Mouse (Mus musculus): ENCODE results near the gene Blcap. TPM values are rescaled to one million over a fixed set of nuclear protein-coding genes. Genes with fewer than 3 reads are reported as not detected.

Gene Blcap
- polyA plus RNA-seq, 1 experiment from 2014 or later = 36.5 TPM

- no peak overlapping the region for H3K27ac ChIP-seq (ENCODE audit: low read depth, low read length)
- H3K4me1 ChIP-seq (ENCODE audit: control insufficient read depth, insufficient read depth, low read length) = peaks cover 8% of the 10 kb centered on the region; the same call in 1 of the 2 replicates
- WGBS (ENCODE audit: insufficient replicate concordance) = 75% methylated on average over 24 of the region's 24 CpGs
- H3K27me3 ChIP-seq (ENCODE audit: control insufficient read depth, insufficient read depth, low read length) = no peaks in the 10 kb centered on the region
- H3K4me3 ChIP-seq (ENCODE audit: low read depth, low read length) = no peak overlapping the region
- H3K4me2 ChIP-seq = no peak overlapping the region
- no peaks in the 10 kb centered on the region for H3K36me3 ChIP-seq (ENCODE audit: control insufficient read depth, insufficient read depth, low read length)
- no peaks in the 10 kb centered on the region for H3K9me3 ChIP-seq (replicated peaks; ENCODE audit: control insufficient read depth, low read length)
- no peak overlapping the region for H3K9ac ChIP-seq (ENCODE audit: low read depth, low read length)
- no peak for ATAC-seq (replicated peaks; ENCODE audit: insufficient number of reproducible peaks, low FRiP score, low TSS enrichment)
These were observed 30.8 kb downstream of the Blcap start for GRCm38 (mm10) chr2:157540073-157540952.

GRCm38 (mm10) chr2:157537118-157537517 is 34.0 kb downstream of the Blcap start:
- Histone ChIP-seq H3K27me3 (ENCODE audit: control insufficient read depth, insufficient read depth, low read length) (no peaks in the 10 kb centered on the region; the same call in 1 of the 2 replicates), H3K4me1 (ENCODE audit: control insufficient read depth, insufficient read depth, low read length) (peaks cover 8% of the 10 kb centered on the region; the same call in 1 of the 2 replicates), H3K27ac (ENCODE audit: low read depth, low read length) (no peak overlapping the region), H3K4me2 (no peak overlapping the region), H3K36me3 (ENCODE audit: control insufficient read depth, insufficient read depth, low read length) (no peaks in the 10 kb centered on the region), H3K9ac (ENCODE audit: low read depth, low read length) (no peak overlapping the region), H3K9me3 (replicated peaks; ENCODE audit: control insufficient read depth, low read length) (no peaks in the 10 kb centered on the region), H3K4me3 (ENCODE audit: low read depth, low read length) (no peak overlapping the region)
- 38% methylated on average over 7 of the region's 7 CpGs for WGBS (ENCODE audit: insufficient replicate concordance)
- no peak for ATAC-seq (replicated peaks; ENCODE audit: insufficient number of reproducible peaks, low FRiP score, low TSS enrichment)

- ATAC-seq (replicated peaks; ENCODE audit: insufficient number of reproducible peaks, low FRiP score, low TSS enrichment) = no peak
- no peaks in the 10 kb centered on the region; the same call in 1 of the 2 replicates for H3K27me3 ChIP-seq (ENCODE audit: control insufficient read depth, insufficient read depth, low read length)
- no peak overlapping the region for H3K4me3 ChIP-seq (ENCODE audit: low read depth, low read length)
- no peak overlapping the region for H3K9ac ChIP-seq (ENCODE audit: low read depth, low read length)
- H3K9me3 ChIP-seq (replicated peaks; ENCODE audit: control insufficient read depth, low read length) = no peaks in the 10 kb centered on the region
- H3K36me3 ChIP-seq (ENCODE audit: control insufficient read depth, insufficient read depth, low read length) = no peaks in the 10 kb centered on the region
- no peak overlapping the region for H3K4me2 ChIP-seq
- WGBS (ENCODE audit: insufficient replicate concordance) = 55% methylated on average over 7 of the region's 7 CpGs
- no peak overlapping the region for H3K27ac ChIP-seq (ENCODE audit: low read depth, low read length)
- peaks cover 8% of the 10 kb centered on the region; the same call in 1 of the 2 replicates for H3K4me1 ChIP-seq (ENCODE audit: control insufficient read depth, insufficient read depth, low read length)
These were observed 34.5 kb downstream of the Blcap start for GRCm38 (mm10) chr2:157536476-157537081.

- no peak overlapping the region for H3K4me2 ChIP-seq
- H3K9ac ChIP-seq (ENCODE audit: low read depth, low read length) = no peak overlapping the region
- no peaks in the 10 kb centered on the region for H3K9me3 ChIP-seq (replicated peaks; ENCODE audit: control insufficient read depth, low read length)
- H3K36me3 ChIP-seq (ENCODE audit: control insufficient read depth, insufficient read depth, low read length) = no peaks in the 10 kb centered on the region
- WGBS (ENCODE audit: insufficient replicate concordance) = 74% methylated on average over 4 of the region's 4 CpGs
- no peak overlapping the region for H3K27ac ChIP-seq (ENCODE audit: low read depth, low read length)
- ATAC-seq (replicated peaks; ENCODE audit: insufficient number of reproducible peaks, low FRiP score, low TSS enrichment) = no peak
- H3K27me3 ChIP-seq (ENCODE audit: control insufficient read depth, insufficient read depth, low read length) = no peaks in the 10 kb centered on the region; the same call in 1 of the 2 replicates
- peaks cover 3% of the 10 kb centered on the region; the same call in 1 of the 2 replicates for H3K4me1 ChIP-seq (ENCODE audit: control insufficient read depth, insufficient read depth, low read length)
- no peak overlapping the region for H3K4me3 ChIP-seq (ENCODE audit: low read depth, low read length)
These were observed 36.9 kb downstream of the Blcap start for GRCm38 (mm10) chr2:157534163-157534562.

GRCm38 (mm10) chr2:157531681-157532426 is 39.2 kb downstream of the Blcap start:
- ATAC-seq (replicated peaks; ENCODE audit: insufficient number of reproducible peaks, low FRiP score, low TSS enrichment) = no peak

GRCm38 (mm10) chr2:157530056-157530955 is 40.8 kb downstream of the Blcap start:
- Histone ChIP-seq H3K4me1 (ENCODE audit: control insufficient read depth, insufficient read depth, low read length) (no peaks in the 10 kb centered on the region), H3K27me3 (ENCODE audit: control insufficient read depth, insufficient read depth, low read length) (peaks cover 3% of the 10 kb centered on the region), H3K36me3 (ENCODE audit: control insufficient read depth, insufficient read depth, low read length) (no peaks in the 10 kb centered on the region), H3K27ac (ENCODE audit: low read depth, low read length) (no peak overlapping the region), H3K4me3 (ENCODE audit: low read depth, low read length) (no peak overlapping the region), H3K4me2 (no peak overlapping the region), H3K9me3 (replicated peaks; ENCODE audit: control insufficient read depth, low read length) (no peaks in the 10 kb centered on the region), H3K9ac (ENCODE audit: low read depth, low read length) (no peak overlapping the region)
- ATAC-seq (replicated peaks; ENCODE audit: insufficient number of reproducible peaks, low FRiP score, low TSS enrichment) = no peak
- 60% methylated on average over 13 of the region's 13 CpGs for WGBS (ENCODE audit: insufficient replicate concordance)

More at GRCm38 (mm10) chr2:157531681-157532426, 39.2 kb downstream of the Blcap start:
- no peak overlapping the region for H3K9ac ChIP-seq (ENCODE audit: low read depth, low read length)
- no peaks in the 10 kb centered on the region for H3K9me3 ChIP-seq (replicated peaks; ENCODE audit: control insufficient read depth, low read length)
- peaks cover 1% of the 10 kb centered on the region; the same call in 1 of the 2 replicates for H3K4me1 ChIP-seq (ENCODE audit: control insufficient read depth, insufficient read depth, low read length)
- H3K4me2 ChIP-seq = no peak overlapping the region
- no peak overlapping the region for H3K27ac ChIP-seq (ENCODE audit: low read depth, low read length)
- 51% methylated on average over 8 of the region's 8 CpGs for WGBS (ENCODE audit: insufficient replicate concordance)
- H3K4me3 ChIP-seq (ENCODE audit: low read depth, low read length) = no peak overlapping the region
- no peaks in the 10 kb centered on the region for H3K36me3 ChIP-seq (ENCODE audit: control insufficient read depth, insufficient read depth, low read length)
- peaks cover 2% of the 10 kb centered on the region for H3K27me3 ChIP-seq (ENCODE audit: control insufficient read depth, insufficient read depth, low read length)

- H3K36me3 ChIP-seq (ENCODE audit: control insufficient read depth, insufficient read depth, low read length) = no peaks in the 10 kb centered on the region
- no peaks in the 10 kb centered on the region for H3K4me1 ChIP-seq (ENCODE audit: control insufficient read depth, insufficient read depth, low read length)
- peaks cover 3% of the 10 kb centered on the region for H3K27me3 ChIP-seq (ENCODE audit: control insufficient read depth, insufficient read depth, low read length)
- H3K9ac ChIP-seq (ENCODE audit: low read depth, low read length) = no peak overlapping the region
- H3K27ac ChIP-seq (ENCODE audit: low read depth, low read length) = no peak overlapping the region
- no peak overlapping the region for H3K4me2 ChIP-seq
- H3K9me3 ChIP-seq (replicated peaks; ENCODE audit: control insufficient read depth, low read length) = no peaks in the 10 kb centered on the region
- 74% methylated on average over 3 of the region's 3 CpGs for WGBS (ENCODE audit: insufficient replicate concordance)
- H3K4me3 ChIP-seq (ENCODE audit: low read depth, low read length) = no peak overlapping the region
- no peak for ATAC-seq (replicated peaks; ENCODE audit: insufficient number of reproducible peaks, low FRiP score, low TSS enrichment)
These were observed 48.5 kb downstream of the Blcap start for GRCm38 (mm10) chr2:157522556-157522955.
